Mouse (Mus musculus): ENCODE results near the gene Dalrd3.

GRCm38 (mm10) chr9:108525400-108525799 is 44.3 kb upstream of the Dalrd3 start:
- TF ChIP-seq CTCF (IDR thresholded peaks at IDR 0.05; ENCODE audit: low read depth) (no peak), EP300 (optimal IDR thresholded peaks at IDR 0.05) (no peak)
